Mouse (Mus musculus): Measurements from ENCODE around the gene Muc1.

DNA sequence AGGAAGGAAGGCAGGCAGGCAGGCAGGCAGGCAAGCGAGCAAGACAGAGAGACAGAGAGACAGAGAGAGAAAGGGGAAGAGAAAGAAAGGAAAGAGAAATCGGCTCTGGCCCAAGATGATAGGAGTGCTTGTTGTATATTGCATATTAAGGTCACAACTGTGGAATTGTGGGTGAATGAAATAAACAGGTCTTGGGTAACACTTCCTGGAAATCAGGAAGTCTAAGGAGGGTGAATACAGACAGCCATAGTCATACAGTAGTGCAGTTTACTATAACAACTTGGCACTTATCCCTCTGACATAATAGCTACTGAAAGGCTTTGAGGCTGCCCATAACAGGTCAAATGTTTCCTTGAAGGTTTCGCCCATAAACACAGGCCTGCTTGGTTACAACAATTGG is 29.0 kb upstream of the Muc1 start:
- TF ChIP-seq CTCF (IDR thresholded peaks at IDR 0.05; ENCODE audit: low read depth) (no peak), EP300 (optimal IDR thresholded peaks at IDR 0.05) (no peak)

Data from stomach, postnatal 0 days (tissue).